Mouse (Mus musculus): ENCODE results near the gene Phka2. TPM values are rescaled to one million over a fixed set of nuclear protein-coding genes. Genes with fewer than 3 reads are reported as not detected.

Phka2 gene
- polyA plus RNA-seq (2012; rRNA removed) = 20.5 and 23.7 TPM in 2 replicates

GRCm38 (mm10) chrX:160502048-160503041, at the start of gene Phka2:
Gene Phka2, plus strand, starts transcription at chrX:160502166.
- TF ChIP-seq POLR2A (IDR thresholded peaks at IDR 0.05; ENCODE audit: borderline replicate concordance, extremely low read depth, insufficient read depth, insufficient read length, poor library complexity, severe bottlenecking) = peak; percentile 10; the same call in 1 of the 2 replicates
- no peak for TF ChIP-seq CTCF (IDR thresholded peaks at IDR 0.05; ENCODE audit: borderline replicate concordance, extremely low read depth, insufficient read depth, insufficient read length)
- DNase-seq (ENCODE audit: low read depth) = peak; percentile 93

- TF ChIP-seq CTCF (IDR thresholded peaks at IDR 0.05; ENCODE audit: borderline replicate concordance, extremely low read depth, insufficient read depth, insufficient read length) (no peak), POLR2A (IDR thresholded peaks at IDR 0.05; ENCODE audit: borderline replicate concordance, extremely low read depth, insufficient read depth, insufficient read length, poor library complexity, severe bottlenecking) (no peak)
- peak; percentile 15 for DNase-seq (ENCODE audit: low read depth)
Measured at GRCm38 (mm10) chrX:160455686-160456085, 46.3 kb upstream of the Phka2 start.

- TF ChIP-seq CTCF (IDR thresholded peaks at IDR 0.05; ENCODE audit: borderline replicate concordance, extremely low read depth, insufficient read depth, insufficient read length) = no peak
- no peak for TF ChIP-seq POLR2A (IDR thresholded peaks at IDR 0.05; ENCODE audit: borderline replicate concordance, extremely low read depth, insufficient read depth, insufficient read length, poor library complexity, severe bottlenecking)
- peak; percentile 35 for DNase-seq (ENCODE audit: low read depth)
Measured at GRCm38 (mm10) chrX:160471257-160471786, 30.6 kb upstream of the Phka2 start.

GRCm38 (mm10) chrX:160489784-160490183, 12.2 kb upstream of the Phka2 start:
- no peak for TF ChIP-seq POLR2A (IDR thresholded peaks at IDR 0.05; ENCODE audit: borderline replicate concordance, extremely low read depth, insufficient read depth, insufficient read length, poor library complexity, severe bottlenecking)
- TF ChIP-seq CTCF (IDR thresholded peaks at IDR 0.05; ENCODE audit: borderline replicate concordance, extremely low read depth, insufficient read depth, insufficient read length) = no peak

GRCm38 (mm10) chrX:160494333-160494732, 7.6 kb upstream of the Phka2 start:
- DNase-seq (ENCODE audit: low read depth) = peak; percentile 79
- no peak for TF ChIP-seq CTCF (IDR thresholded peaks at IDR 0.05; ENCODE audit: borderline replicate concordance, extremely low read depth, insufficient read depth, insufficient read length)
- TF ChIP-seq POLR2A (IDR thresholded peaks at IDR 0.05; ENCODE audit: borderline replicate concordance, extremely low read depth, insufficient read depth, insufficient read length, poor library complexity, severe bottlenecking) = no peak

More at GRCm38 (mm10) chrX:160489784-160490183, 12.2 kb upstream of the Phka2 start:
- no peak for DNase-seq (ENCODE audit: low read depth)

GRCm38 (mm10) chrX:160494921-160495320, 7.0 kb upstream of the Phka2 start:
- no peak for TF ChIP-seq CTCF (IDR thresholded peaks at IDR 0.05; ENCODE audit: borderline replicate concordance, extremely low read depth, insufficient read depth, insufficient read length)
- TF ChIP-seq POLR2A (IDR thresholded peaks at IDR 0.05; ENCODE audit: borderline replicate concordance, extremely low read depth, insufficient read depth, insufficient read length, poor library complexity, severe bottlenecking) = no peak

GRCm38 (mm10) chrX:160496473-160496872, 5.5 kb upstream of the Phka2 start:
- no peak for DNase-seq (ENCODE audit: low read depth)
- TF ChIP-seq POLR2A (IDR thresholded peaks at IDR 0.05; ENCODE audit: borderline replicate concordance, extremely low read depth, insufficient read depth, insufficient read length, poor library complexity, severe bottlenecking) (no peak), CTCF (IDR thresholded peaks at IDR 0.05; ENCODE audit: borderline replicate concordance, extremely low read depth, insufficient read depth, insufficient read length) (no peak)

More at GRCm38 (mm10) chrX:160494921-160495320, 7.0 kb upstream of the Phka2 start:
- peak; percentile 50 for DNase-seq (ENCODE audit: low read depth)

GRCm38 (mm10) chrX:160501095-160501494, 871 bp upstream of the Phka2 start:
- DNase-seq (ENCODE audit: low read depth) = no peak
- no peak for TF ChIP-seq POLR2A (IDR thresholded peaks at IDR 0.05; ENCODE audit: borderline replicate concordance, extremely low read depth, insufficient read depth, insufficient read length, poor library complexity, severe bottlenecking)
- no peak for TF ChIP-seq CTCF (IDR thresholded peaks at IDR 0.05; ENCODE audit: borderline replicate concordance, extremely low read depth, insufficient read depth, insufficient read length)

GRCm38 (mm10) chrX:160501687-160502047, 299 bp upstream of the Phka2 start:
- TF ChIP-seq CTCF (IDR thresholded peaks at IDR 0.05; ENCODE audit: borderline replicate concordance, extremely low read depth, insufficient read depth, insufficient read length) (no peak), POLR2A (IDR thresholded peaks at IDR 0.05; ENCODE audit: borderline replicate concordance, extremely low read depth, insufficient read depth, insufficient read length, poor library complexity, severe bottlenecking) (no peak)
- no peak for DNase-seq (ENCODE audit: low read depth)

GRCm38 (mm10) chrX:160509046-160509445, 7.1 kb downstream of the Phka2 start:
- DNase-seq (ENCODE audit: low read depth) = no peak
- no peak for TF ChIP-seq POLR2A (IDR thresholded peaks at IDR 0.05; ENCODE audit: borderline replicate concordance, extremely low read depth, insufficient read depth, insufficient read length, poor library complexity, severe bottlenecking)
- no peak for TF ChIP-seq CTCF (IDR thresholded peaks at IDR 0.05; ENCODE audit: borderline replicate concordance, extremely low read depth, insufficient read depth, insufficient read length)

GRCm38 (mm10) chrX:160510197-160510596, 8.2 kb downstream of the Phka2 start:
- DNase-seq (ENCODE audit: low read depth) = no peak
- TF ChIP-seq CTCF (IDR thresholded peaks at IDR 0.05; ENCODE audit: borderline replicate concordance, extremely low read depth, insufficient read depth, insufficient read length) (no peak), POLR2A (IDR thresholded peaks at IDR 0.05; ENCODE audit: borderline replicate concordance, extremely low read depth, insufficient read depth, insufficient read length, poor library complexity, severe bottlenecking) (no peak)

Data from brain, embryonic 14.5 days (tissue).